Mouse (Mus musculus): Measurements from ENCODE around the gene Vezf1. TPM values are rescaled to one million over a fixed set of nuclear protein-coding genes. Genes with fewer than 3 reads are reported as not detected.

Gene Vezf1
- polyA plus RNA-seq, 1 experiment from 2014 or later = 32.3 TPM

DNA sequence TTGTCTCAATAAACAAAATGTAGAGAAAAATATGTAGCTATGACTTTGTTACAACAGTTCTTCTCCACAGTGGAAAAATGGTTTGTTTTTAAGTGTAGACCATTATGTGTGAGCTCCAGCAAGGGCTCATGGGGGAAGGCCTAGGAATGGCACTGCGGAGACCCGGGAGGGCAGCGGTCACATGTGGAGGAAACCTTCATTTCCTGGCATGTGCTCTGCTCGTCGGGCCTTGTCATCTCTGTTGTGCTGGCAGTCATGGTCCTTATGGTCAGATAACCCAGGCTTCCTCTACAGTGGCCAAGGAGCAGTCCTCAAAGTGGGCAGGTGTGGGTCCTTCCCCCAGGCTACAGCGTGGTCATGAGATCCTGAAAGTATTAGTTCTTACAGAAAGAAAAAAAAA is 15.6 kb downstream of the Vezf1 start:
- Histone ChIP-seq H3K4me1 (ENCODE audit: control insufficient read depth, insufficient read depth, low read depth, low read length) (peaks cover 7% of the 10 kb centered on the region), H3K36me3 (ENCODE audit: control insufficient read depth, insufficient read depth, low read length) (peaks cover 28% of the 10 kb centered on the region), H3K4me2 (ENCODE audit: low read length) (no peak overlapping the region), H3K9ac (ENCODE audit: low read depth, low read length) (no peak overlapping the region), H3K27ac (ENCODE audit: low read depth, low read length) (no peak overlapping the region), H3K9me3 (ENCODE audit: control insufficient read depth, low read length) (no peaks in the 10 kb centered on the region), H3K27me3 (replicated peaks; ENCODE audit: control insufficient read depth, insufficient read depth, low read length) (no peaks in the 10 kb centered on the region), H3K4me3 (ENCODE audit: low read length) (no peak overlapping the region)
- 68% methylated on average over 6 of the region's 6 CpGs for WGBS
- no peak for ATAC-seq

DNA sequence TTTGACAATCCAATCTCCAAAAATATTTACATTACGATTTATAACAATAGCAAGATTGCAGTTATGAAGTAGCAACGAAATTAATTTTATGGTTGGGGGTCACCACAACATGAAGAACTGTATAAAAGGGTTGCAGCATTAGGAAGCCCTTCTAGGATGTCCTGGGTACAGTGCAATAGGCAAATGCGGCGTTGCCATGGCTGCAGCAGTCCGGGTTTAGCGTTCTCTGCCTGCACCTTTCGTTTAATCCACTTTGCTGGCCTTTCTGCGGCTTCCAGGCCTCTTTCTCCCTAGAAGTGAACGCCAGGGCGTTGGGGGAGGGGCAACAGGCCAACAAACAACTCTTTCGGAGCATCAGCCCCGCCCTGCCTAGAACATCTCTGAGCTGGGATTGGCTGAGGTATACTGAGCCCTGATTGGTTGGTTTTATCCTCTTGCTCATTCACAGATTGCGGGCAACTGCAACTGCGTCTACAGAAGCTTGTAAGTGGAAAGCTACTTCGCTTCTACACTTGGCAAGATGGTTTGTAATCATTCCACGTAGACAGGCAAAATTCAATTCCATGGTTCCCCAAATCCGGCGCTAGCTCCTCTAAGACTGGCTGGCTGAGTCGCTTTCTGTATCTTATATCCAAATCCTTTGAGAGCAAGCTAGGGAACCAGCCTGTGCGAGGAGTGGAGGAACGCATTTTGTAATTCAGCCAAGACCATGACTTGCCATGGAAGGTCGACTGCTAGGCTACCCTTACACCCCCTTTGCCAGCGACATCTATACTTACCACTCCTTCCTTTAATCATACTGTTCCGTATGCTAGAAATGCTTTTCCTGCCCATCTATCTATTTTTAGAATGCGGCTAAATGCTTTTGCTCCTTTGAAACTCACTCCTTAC is 18.9 kb downstream of the Vezf1 start:
- H3K9ac ChIP-seq (ENCODE audit: low read depth, low read length) = peak overlapping the region; percentile 37; the same call in 1 of the 2 replicates
- peak overlapping the region; percentile 69 for H3K4me2 ChIP-seq (ENCODE audit: low read length)
- peak; percentile 98 for ATAC-seq
- H3K36me3 ChIP-seq (ENCODE audit: control insufficient read depth, insufficient read depth, low read length) = peaks cover 4% of the 10 kb centered on the region; the same call in 1 of the 2 replicates
- H3K4me3 ChIP-seq (ENCODE audit: low read length) = peak overlapping the region; percentile 25
- 5% methylated on average over 25 of the region's 25 CpGs for WGBS
- no peaks in the 10 kb centered on the region for H3K9me3 ChIP-seq (ENCODE audit: control insufficient read depth, low read length)
- peak overlapping the region; percentile 69 for H3K27ac ChIP-seq (ENCODE audit: low read depth, low read length)
- H3K4me1 ChIP-seq (ENCODE audit: control insufficient read depth, insufficient read depth, low read depth, low read length) = peaks cover 7% of the 10 kb centered on the region
- H3K27me3 ChIP-seq (replicated peaks; ENCODE audit: control insufficient read depth, insufficient read depth, low read length) = no peaks in the 10 kb centered on the region

DNA sequence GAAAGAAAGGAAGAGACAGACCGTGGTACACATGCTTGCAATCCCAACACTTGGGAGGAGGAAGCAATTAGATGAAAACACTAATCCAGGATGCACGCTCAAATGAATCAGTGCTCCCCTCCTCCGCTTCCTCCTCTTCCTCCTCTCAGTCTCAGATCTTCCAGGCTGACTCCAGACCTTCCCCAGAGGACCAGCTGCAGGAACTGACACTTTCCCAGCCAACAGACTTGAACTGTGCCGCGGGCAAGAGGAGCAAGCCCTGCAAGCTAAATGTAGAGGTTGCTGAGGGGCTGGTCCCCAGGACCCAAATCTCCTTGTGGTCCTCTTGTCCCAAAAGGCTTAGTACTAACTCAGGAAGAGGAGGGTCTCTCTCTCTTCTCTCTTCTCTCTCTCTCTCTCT is 21.1 kb downstream of the Vezf1 start:
- WGBS = 70% methylated on average over 5 of the region's 5 CpGs
- Histone ChIP-seq H3K27ac (ENCODE audit: low read depth, low read length) (no peak overlapping the region), H3K4me2 (ENCODE audit: low read length) (no peak overlapping the region), H3K27me3 (replicated peaks; ENCODE audit: control insufficient read depth, insufficient read depth, low read length) (no peaks in the 10 kb centered on the region), H3K9me3 (ENCODE audit: control insufficient read depth, low read length) (no peaks in the 10 kb centered on the region), H3K9ac (ENCODE audit: low read depth, low read length) (no peak overlapping the region), H3K4me3 (ENCODE audit: low read length) (no peak overlapping the region), H3K36me3 (ENCODE audit: control insufficient read depth, insufficient read depth, low read length) (no peaks in the 10 kb centered on the region), H3K4me1 (ENCODE audit: control insufficient read depth, insufficient read depth, low read depth, low read length) (peaks cover 7% of the 10 kb centered on the region)
- no peak for ATAC-seq

DNA sequence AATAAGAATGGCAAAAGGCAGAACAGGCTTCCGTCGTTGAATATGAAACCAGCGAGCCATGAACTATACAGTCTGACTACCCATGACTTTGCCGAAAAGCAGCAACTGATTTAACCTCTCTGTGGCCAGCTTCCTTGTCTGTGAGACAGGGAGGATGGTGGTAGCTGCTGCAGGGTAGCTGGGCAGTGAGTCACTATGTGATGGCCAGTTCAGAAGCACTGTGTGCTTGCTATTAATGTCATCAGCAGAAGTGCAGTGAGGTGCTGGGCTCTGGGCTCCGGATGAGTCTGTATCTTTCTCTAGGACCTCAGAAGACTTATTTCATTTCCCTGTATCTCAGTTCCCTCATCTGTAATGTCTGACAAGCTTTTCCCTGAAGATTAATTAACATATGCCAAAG is 22.2 kb downstream of the Vezf1 start:
- no peak for ATAC-seq
- Histone ChIP-seq H3K27me3 (replicated peaks; ENCODE audit: control insufficient read depth, insufficient read depth, low read length) (no peaks in the 10 kb centered on the region), H3K4me1 (ENCODE audit: control insufficient read depth, insufficient read depth, low read depth, low read length) (peaks cover 7% of the 10 kb centered on the region), H3K4me2 (ENCODE audit: low read length) (no peak overlapping the region), H3K9me3 (ENCODE audit: control insufficient read depth, low read length) (no peaks in the 10 kb centered on the region), H3K4me3 (ENCODE audit: low read length) (no peak overlapping the region), H3K36me3 (ENCODE audit: control insufficient read depth, insufficient read depth, low read length) (no peaks in the 10 kb centered on the region), H3K9ac (ENCODE audit: low read depth, low read length) (no peak overlapping the region), H3K27ac (ENCODE audit: low read depth, low read length) (no peak overlapping the region)
- WGBS = 65% methylated on average over 5 of the region's 5 CpGs

DNA sequence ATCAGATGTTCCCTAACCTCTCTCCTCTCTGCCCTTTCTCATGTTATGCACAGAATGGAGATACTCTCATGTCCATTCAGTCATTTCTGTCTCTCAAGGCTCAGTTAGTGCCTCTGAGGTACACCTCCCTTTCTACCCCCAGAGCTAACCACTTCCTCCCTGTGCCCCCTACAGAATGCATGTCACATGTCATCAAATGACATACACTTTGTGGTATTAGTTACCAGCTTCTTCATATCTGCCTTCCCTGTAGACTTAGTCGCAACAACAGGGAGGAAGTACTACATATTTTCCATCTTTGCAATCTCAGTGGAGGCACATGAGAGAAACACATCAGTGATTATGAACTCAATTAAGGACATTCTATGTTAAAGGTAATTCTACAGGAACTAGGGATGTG is 23.9 kb downstream of the Vezf1 start:
- H3K4me2 ChIP-seq (ENCODE audit: low read length) = no peak overlapping the region
- H3K36me3 ChIP-seq (ENCODE audit: control insufficient read depth, insufficient read depth, low read length) = no peaks in the 10 kb centered on the region
- no peaks in the 10 kb centered on the region for H3K9me3 ChIP-seq (ENCODE audit: control insufficient read depth, low read length)
- no peaks in the 10 kb centered on the region for H3K27me3 ChIP-seq (replicated peaks; ENCODE audit: control insufficient read depth, insufficient read depth, low read length)
- 78% methylated on average over 1 of the region's 1 CpGs for WGBS
- H3K4me1 ChIP-seq (ENCODE audit: control insufficient read depth, insufficient read depth, low read depth, low read length) = peaks cover 4% of the 10 kb centered on the region
- H3K9ac ChIP-seq (ENCODE audit: low read depth, low read length) = no peak overlapping the region
- H3K27ac ChIP-seq (ENCODE audit: low read depth, low read length) = no peak overlapping the region
- ATAC-seq = no peak
- no peak overlapping the region for H3K4me3 ChIP-seq (ENCODE audit: low read length)

DNA sequence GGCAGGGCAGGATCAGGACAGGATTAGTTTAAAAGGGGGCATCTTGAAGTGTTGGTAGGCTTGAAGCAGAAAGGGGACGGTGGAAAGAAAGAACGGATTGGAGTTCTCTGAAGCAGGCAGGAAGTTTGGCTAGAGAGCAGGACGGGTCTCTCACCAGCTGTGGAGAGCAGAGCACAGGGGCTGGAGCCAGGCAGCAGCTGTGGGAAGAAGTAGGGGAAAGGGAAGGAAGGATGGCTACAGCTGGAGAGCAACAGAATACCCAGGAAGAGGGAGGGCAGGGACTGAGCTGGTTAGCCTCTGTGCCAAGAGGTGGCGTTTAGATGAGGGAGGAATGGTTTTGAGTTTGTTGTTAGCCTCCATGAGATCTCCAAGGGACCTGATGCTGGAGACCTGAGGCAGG is 29.1 kb downstream of the Vezf1 start:
- Histone ChIP-seq H3K9me3 (ENCODE audit: control insufficient read depth, low read length) (no peaks in the 10 kb centered on the region), H3K36me3 (ENCODE audit: control insufficient read depth, insufficient read depth, low read length) (no peaks in the 10 kb centered on the region), H3K9ac (ENCODE audit: low read depth, low read length) (no peak overlapping the region), H3K4me3 (ENCODE audit: low read length) (no peak overlapping the region), H3K27me3 (replicated peaks; ENCODE audit: control insufficient read depth, insufficient read depth, low read length) (no peaks in the 10 kb centered on the region), H3K4me2 (ENCODE audit: low read length) (peak overlapping the region; percentile 16), H3K4me1 (ENCODE audit: control insufficient read depth, insufficient read depth, low read depth, low read length) (peaks cover 26% of the 10 kb centered on the region), H3K27ac (ENCODE audit: low read depth, low read length) (peak overlapping the region; percentile 21; the same call in 1 of the 2 replicates)
- ATAC-seq = no peak
- 27% methylated on average over 4 of the region's 4 CpGs for WGBS

DNA sequence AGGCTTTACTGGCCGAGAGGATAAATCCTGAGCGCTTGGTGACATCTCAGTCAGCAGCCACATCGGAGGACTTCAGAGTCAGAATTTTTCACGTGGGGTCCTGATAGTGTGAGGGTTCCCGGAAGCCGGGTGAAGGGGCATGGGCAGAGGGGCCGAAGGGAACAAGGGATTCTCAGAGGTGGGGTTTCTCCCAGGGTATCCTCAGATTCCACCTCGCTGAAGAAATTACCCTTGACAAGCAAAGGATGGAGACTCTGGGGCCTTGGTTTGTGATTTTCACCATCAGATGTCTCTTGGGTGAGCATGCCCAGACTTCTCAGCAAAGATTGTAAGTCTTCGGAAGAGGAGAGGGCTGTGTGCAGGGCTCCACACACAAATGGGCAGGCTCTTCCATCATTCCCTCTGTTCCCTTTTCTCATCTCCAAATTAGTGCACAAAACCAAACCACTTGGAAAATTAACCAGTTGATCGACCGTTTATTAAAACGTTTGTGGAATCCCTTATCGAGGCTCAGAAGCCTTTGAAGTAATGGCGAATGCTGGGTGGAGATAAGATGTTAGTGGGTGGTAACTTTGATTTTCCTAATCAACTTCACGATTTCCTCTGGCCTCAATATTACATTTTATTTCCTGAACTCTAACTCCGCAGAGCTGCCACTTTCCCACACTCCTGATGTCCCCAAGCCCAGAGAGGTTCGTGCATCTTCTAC is 30.1 kb downstream of the Vezf1 start, which contains the start of gene Cuedc1:
Gene Cuedc1 (plus strand): TSS at position 38 of the 709 bp plus-strand sequence.
- Histone ChIP-seq H3K9me3 (ENCODE audit: control insufficient read depth, low read length) (no peaks in the 10 kb centered on the region), H3K4me3 (ENCODE audit: low read length) (peak within 1 kb of the TSS; percentile 92), H3K27me3 (replicated peaks; ENCODE audit: control insufficient read depth, insufficient read depth, low read length) (no peaks in the 10 kb centered on the region), H3K4me1 (ENCODE audit: control insufficient read depth, insufficient read depth, low read depth, low read length) (peaks cover 26% of the 10 kb centered on the region), H3K27ac (ENCODE audit: low read depth, low read length) (peak within 1 kb of the TSS; percentile 92), H3K9ac (ENCODE audit: low read depth, low read length) (peak within 1 kb of the TSS; percentile 98), H3K36me3 (ENCODE audit: control insufficient read depth, insufficient read depth, low read length) (no peaks in the 10 kb centered on the region), H3K4me2 (ENCODE audit: low read length) (peak within 1 kb of the TSS; percentile 87)
- 19% methylated on average over 17 of the region's 17 CpGs for WGBS
- ATAC-seq = no peak

DNA sequence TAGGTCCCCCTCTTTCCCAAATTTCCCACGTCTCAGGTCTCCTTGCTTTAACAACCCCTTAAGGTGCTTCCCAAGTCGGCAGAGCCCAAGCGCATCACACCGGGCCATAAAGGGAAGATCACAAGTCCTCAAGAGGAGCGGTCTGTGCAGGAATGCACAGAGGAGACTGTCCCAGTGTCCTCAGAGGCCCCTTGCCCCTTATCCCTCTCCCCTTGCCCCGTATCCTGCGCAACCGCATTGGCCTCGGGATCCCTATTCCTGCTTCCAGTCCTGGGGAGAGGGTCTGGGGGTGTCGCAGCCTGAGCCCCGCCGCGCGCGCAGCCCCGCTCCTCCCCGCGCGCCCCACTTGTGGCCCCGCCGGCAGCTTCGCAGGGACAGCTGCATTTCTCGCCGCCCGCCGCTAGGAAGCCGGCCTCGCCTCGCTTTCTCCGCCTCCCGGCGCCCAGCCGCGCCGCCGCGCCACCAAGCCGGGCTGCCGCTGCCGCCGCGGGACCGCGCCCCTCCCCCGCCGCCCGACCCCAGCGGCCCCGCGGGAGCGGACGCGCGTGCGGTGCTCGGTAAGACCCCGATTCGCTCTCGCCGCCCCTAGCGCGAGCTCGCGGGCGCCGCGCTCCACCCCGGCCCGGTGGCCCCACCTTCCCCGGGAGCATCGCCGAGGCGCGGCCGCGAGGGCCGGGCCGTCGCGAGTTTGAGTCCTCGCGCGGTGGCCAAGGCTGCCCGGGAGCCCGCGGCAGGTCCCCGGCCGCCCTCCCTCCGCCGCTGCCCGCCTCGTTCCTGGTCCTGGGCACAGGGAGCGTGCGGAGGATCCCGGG is 30.9 kb downstream of the Vezf1 start:
- ATAC-seq = peak; percentile 65

More for the DNA sequence above, 30.9 kb downstream of the Vezf1 start:
- H3K4me2 ChIP-seq (ENCODE audit: low read length) = peak overlapping the region; percentile 87
- H3K36me3 ChIP-seq (ENCODE audit: control insufficient read depth, insufficient read depth, low read length) = no peaks in the 10 kb centered on the region
- no peaks in the 10 kb centered on the region for H3K9me3 ChIP-seq (ENCODE audit: control insufficient read depth, low read length)
- H3K4me1 ChIP-seq (ENCODE audit: control insufficient read depth, insufficient read depth, low read depth, low read length) = peaks cover 26% of the 10 kb centered on the region
- no peaks in the 10 kb centered on the region for H3K27me3 ChIP-seq (replicated peaks; ENCODE audit: control insufficient read depth, insufficient read depth, low read length)
- peak overlapping the region; percentile 92 for H3K4me3 ChIP-seq (ENCODE audit: low read length)
- WGBS = under 1% methylated on average over 66 of the region's 95 CpGs
- H3K9ac ChIP-seq (ENCODE audit: low read depth, low read length) = peak overlapping the region; percentile 98
- peak overlapping the region; percentile 92 for H3K27ac ChIP-seq (ENCODE audit: low read depth, low read length)

All from hindbrain, embryonic 16.5 days (tissue).